Mouse (Mus musculus): ENCODE measurements around the gene Gm5767. TPM values are rescaled to one million over a fixed set of nuclear protein-coding genes. Genes with fewer than 3 reads are reported as not detected.
A peak's percentile ranks its signal among the peaks of the same experiment; 100 is the strongest.

The Gm5767 gene
- not detected in 2 replicates for polyA plus RNA-seq (2012; rRNA removed)

DNA sequence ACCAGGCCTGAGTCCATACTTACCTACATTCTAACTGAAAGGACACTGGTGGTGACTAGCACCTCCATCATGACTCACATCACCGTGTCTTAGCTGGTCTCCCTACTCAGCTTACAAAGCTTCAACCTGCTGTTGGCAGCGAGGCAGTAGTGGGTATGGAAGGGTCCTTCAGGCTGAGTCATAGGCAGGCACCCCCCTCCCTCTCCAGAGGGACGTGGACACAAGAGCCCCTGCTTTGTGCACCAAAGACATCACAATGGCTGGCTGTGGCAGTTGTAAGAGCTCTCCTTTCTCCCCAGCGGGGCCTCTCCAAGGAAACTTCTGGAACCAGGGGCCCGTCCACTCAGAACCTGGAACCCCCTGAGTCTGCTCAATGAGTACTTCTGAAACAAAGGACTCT, at the start of gene Gm5767:
Gene Gm5767, plus strand, starts transcription at position 301 of the 400 bp plus-strand sequence.
- DNase-seq (ENCODE audit: low spot score), result no peak

DNA sequence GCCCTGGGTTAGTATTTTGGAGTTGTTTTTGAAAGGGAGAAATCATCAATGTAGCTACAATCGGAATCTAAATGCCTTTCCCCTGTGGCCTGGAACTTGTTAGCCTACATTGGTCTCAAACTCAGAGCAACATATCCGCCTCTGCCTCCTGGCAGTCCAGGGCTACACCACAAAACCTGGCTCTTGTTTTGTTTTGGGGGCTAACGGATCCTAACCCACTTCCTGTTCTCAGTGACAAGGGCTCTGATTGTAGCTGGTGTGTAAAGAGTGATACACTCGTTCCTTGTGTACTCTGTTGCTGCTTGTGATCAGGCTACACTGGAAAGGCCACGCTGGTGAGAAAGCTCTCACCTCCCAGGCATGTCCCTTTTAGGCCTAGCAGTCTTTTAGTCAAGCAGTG, 49.1 kb upstream of the Gm5767 start:
- no peak for DNase-seq (ENCODE audit: low spot score)

DNA sequence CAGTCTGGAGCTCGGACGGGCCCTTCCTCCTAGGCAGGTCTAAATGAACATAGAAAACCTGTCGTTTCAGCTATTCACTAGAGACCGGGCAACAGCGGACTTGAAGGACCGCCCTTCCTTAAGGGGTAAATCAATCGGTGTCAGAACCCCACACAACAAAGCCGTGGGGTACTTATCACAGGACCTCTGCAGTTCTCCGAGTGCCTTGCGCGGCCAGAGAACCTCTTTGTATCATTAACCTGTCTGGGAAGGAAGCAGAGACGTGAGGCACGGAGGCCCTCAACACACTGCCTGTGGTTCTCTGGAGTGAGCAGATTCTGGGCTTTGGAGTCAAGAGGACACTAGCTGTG, 43.7 kb upstream of the Gm5767 start:
- DNase-seq (ENCODE audit: low spot score), result no peak

DNA sequence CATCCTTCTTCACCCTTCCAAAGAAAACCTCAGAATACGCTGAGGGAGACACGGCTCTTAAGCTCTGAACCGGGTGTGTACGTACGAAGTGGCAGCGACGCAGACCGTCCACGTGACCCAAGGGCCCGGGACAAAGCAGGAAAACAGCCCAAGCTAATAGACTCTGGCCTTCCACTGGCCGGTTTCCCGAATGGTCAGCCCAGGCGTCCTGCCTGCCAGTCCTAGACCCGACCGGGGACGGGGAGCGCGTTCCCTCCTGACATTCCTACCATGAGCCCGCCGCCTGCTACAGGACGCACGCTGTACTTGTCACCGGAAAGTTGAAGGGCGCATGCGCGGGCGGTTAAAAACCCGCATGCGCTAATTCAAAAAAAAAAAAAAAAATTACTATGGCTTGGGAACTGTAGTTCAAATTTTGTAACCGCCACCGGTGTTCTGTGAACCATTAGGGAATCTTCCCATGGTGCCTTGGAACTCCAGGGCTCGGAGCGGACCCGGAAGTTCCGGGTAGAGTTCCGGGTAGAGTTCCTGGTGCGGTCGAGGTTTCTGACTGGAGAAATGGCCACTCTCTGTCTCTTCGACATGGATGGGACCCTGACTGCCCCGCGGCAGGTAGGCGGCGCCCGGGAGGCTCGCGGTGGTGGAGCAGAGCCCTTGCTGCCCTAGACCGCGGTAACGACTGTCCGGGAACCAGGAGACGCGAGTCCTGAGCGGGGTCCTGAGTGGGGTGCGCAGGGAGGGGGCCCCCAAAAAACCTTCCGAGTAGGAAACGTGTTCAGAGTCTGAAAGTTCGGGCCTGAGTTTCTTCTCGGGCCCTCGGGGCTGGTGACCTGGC, 43.1 kb upstream of the Gm5767 start, which contains the start of the genes Pmm2 and Tmem186:
Gene Pmm2, plus strand, starts transcription at position 458 of the 835 bp plus-strand sequence.
Gene Tmem186, minus strand, starts transcription at position 496 of the 835 bp plus-strand sequence.
- peak; percentile 74 for DNase-seq (ENCODE audit: low spot score)

DNA sequence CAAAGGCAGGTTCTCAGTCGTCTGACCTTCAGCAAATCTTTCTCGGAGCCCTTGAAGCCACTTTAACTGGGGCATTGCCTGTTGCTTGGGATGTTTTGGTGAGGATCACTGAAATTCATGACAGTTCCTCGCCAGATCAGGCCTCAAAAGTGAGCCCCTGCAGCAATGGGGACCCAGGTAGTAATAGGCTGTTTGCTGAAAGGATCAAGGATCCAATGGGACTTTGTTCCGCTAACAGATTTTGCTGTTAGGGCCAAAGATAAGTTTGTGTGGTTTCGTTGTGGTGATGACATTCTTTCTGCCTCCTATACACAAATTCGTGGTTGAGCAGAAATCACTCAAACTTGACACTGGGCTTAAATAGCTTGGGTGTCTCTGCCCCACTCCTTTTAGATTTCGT, 42.4 kb upstream of the Gm5767 start:
- no peak for DNase-seq (ENCODE audit: low spot score)

DNA sequence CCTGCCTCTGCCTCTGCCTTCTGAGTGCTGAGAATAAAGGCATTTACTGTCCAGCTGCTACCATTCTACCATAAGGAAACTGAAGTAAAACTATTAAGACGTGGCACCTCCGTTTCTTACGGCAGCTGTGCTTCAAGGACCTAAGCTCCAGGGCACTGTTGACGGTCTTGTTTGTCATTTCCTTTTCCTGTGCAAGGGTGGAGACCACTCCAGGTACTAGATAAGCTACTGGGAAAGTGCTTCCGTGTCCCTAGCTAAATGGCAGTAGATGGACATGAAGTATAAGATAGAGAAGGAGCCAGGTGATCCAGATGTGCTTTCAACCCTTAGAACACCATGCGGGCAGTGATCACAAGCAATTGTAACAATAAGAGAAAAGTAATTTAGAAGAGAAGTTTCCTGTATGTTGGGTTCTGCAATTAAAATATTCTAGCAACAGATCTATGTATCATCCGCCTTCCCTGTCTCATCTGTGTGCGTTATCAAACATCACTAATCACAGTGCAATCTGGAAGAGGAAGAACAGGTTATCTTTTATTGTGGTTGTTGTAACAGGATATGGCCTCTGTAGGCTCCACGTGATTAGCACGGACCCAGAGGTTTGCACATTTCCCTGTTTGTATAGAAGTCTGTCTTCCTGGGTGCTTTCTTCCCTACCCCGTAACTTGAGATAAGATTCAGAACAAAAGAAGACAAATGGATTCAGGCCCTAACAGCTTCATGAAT, 40.9 kb upstream of the Gm5767 start:
- no peak for DNase-seq (ENCODE audit: low spot score)

DNA sequence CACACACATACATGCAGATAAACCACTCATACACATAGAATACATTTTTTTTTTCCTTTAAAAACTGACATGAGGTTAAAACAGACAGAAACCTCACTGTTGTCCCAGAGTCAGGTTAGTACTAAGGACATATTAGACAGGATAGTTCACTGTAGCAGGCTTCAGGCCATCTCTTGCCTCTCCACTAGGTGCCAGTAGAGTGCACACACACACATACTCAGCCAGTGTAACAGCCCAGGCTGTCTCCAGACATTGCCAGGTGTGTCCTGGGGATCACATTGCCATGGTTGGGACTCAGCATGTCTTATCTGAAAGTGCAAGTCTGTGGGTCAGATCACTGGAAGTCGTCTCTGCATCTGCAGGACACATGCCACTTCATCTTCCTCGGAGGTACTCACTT, 36.7 kb upstream of the Gm5767 start:
- DNase-seq (ENCODE audit: low spot score), result no peak

DNA sequence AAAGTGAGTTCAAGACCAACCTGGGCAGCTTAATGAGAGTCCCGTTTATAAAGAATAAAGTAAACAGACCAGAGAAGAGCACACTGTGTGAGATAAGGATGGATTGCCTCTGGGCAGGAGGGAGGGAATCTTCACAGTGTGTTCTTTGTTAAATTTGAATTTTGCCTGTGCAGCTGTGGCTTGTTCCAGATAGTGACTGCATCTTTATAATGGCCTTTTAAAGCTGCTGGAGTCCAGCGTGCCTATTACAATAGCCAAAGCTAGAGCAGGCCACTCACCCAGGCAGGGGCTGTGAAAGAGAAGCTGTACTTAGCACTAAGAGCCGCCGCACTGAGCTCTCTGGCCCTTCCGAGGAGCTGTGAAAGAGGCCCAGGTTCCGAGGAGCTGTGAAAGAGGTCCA, 35.0 kb upstream of the Gm5767 start:
- no peak for DNase-seq (ENCODE audit: low spot score)

DNA sequence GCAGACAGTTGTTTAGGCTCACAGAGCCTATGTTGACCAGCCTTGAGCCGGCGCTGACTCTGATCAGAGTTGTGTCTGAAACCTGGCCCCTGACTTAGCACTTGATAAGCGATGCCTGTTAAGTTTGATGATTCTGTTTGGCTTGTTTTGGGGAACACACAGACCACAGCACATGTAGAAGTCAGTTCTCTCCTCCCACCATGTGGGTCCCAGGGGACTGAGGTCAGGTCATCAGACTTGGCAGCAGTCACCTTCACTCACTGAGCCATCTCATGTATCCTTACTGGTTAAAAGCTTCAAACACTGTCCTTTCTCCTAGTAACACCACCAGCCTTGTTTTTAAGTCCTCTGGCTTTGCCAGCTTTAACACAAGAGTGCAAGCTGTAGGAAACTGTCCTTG, 30.6 kb upstream of the Gm5767 start:
- no peak for DNase-seq (ENCODE audit: low spot score)

DNA sequence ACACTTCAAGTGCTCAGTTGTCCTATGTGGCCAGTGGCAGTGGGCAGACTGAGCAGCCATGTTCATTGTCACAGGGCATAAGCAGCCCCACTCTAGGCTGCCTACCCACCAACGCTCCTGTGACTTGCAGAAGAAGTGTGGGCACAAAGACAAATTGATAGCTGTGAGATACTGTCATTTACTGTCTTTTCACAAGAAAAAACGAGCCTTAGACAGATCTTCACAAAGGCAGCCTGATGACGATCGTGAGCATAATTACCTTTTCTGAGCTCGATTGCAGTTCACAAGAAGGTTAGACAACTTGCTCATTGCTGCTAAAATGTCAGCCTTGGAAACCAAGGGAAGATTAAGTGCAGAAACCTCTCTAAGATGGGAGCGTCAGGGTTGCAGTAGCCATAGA, 25.5 kb upstream of the Gm5767 start:
- DNase-seq (ENCODE audit: low spot score), result no peak

DNA sequence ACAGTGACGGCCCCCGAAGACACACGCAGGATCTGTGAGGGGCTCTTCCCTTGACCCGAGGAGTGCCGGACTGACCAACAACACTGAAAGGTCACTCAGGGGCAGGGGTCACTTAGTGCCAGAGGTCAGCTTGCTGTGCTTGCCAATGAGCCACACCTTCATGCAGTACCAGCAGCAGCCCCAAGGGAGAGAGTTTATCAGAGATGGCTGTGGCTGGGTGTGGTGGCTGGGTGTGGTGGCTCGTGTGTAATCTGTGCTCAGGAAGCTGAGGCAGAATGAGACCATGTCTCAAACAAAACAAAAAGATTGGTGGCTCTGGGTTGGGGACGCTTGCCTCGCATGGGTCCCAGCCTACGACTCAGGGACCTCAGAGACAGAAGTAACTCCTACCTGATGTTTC, 25.0 kb upstream of the Gm5767 start:
- DNase-seq (ENCODE audit: low spot score), result no peak

DNA sequence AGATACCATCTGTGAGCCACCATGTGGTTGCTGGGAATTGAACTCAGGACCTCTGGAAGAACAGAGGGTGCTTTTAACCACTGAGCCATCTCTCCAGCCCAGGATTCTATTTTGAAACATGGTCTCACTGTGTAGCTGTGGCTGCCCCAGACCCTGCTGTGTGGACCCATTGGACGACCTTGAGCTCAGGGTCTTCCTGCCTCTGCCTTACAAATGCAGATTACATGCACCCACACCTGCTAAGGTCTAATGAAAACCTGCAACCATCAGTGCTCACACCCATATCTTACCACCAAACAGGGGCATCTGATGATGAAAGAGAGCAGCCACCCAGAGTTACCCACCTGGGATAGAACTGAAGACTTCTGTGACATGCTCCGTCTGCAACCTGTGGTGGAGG, 24.3 kb upstream of the Gm5767 start:
- no peak for DNase-seq (ENCODE audit: low spot score)

DNA sequence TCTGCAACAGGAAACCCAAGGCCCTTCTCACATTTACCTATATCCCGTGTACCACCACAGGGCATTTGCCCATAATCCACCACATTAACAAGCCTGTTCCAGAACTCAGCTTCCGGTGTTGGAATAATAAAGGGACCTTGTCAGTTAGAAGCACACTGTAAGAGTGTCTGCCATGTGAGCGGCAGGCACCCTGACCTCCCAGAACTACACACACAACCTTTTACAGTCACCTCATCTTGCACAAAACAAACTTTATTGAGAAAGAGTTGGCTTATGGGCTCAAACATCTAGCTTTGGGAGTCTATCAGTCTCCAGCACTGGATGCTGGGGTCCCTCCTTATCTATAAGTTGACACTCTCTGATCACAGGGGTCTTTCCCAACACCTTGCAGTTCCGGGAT, 22.2 kb upstream of the Gm5767 start:
- no peak for DNase-seq (ENCODE audit: low spot score)

DNA sequence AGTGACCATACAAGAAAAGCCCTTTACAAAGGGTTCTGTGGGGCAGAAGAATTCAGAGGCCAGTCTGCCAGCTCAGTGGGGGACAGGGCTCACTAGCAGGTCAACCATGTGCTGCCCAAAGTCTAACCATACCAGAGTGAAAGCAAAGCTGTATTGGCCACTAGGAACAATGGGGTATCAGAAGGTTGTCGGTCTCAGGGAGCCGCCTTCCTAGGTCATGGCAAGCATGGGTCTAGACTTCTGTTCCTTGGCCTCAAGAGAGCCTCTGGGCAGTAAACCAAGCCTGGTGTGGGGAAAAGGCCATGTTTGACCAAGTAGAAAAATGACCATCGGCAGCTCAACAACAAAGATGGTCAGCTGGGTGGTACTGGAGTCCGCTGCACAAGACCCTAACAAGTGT, 21.8 kb upstream of the Gm5767 start:
- no peak for DNase-seq (ENCODE audit: low spot score)

DNA sequence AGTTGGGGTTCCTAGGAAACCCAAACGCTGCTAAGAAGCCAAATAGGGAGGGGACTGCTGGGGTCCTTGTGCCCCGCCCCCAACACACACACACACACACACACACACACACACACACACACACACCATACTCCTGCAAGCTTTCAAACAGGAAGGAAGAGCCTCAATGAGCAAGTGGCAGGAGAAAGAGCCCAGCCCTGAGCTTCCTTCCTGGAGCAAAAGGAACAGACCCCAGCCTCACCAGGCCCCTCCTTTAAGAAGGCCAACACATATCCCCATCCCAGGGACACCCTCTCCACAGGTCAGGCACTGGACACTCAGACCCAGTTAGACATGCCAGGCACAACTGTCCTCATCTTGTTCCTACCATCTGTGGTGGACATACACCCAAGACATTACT, 17.5 kb upstream of the Gm5767 start:
- DNase-seq (ENCODE audit: low spot score), result no peak

DNA sequence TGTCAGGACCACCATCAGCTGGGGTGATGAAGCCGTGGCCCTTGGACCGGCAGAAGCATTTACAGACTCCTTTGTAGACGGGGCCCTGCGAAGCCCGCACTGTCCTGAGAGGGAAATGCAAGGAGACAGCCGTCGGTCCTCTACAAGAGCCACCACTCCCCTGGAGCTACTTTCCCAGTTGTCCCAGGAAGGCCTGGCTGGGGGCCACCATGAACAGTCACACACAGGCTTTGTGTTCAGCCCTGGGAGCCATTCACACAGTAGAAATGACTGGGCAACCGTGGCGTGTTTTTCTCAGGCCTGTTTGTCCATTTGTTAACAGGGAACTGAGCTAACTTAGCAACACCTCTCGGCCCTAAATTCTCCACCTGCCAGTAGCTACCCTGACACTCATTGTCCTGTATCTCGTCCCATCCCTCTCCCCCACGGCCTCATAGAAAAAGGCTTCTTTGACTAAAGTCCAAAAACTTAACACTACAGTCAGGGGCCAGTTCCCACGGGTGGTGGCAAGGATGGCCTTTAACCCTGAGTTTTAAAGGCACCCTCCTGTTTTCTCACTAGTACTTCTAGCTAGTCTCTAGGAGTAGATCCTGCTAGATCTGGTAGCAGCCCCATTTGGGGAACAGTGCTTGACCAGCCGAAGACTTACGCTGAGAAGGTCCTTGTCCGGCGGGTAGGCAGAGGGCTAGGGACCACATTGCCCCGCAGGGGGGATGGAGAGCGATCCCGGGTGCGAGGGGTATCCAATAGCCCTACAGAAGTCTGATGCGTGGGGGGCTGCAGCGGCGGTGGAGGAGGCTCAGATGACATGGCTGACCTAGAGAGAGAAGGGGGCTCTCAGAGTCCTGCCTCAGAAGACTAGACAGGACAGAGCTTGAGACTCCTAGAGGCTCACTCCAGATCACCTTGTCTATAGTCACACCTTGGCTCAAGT, 16.7 kb upstream of the Gm5767 start:
- no peak for DNase-seq (ENCODE audit: low spot score)

DNA sequence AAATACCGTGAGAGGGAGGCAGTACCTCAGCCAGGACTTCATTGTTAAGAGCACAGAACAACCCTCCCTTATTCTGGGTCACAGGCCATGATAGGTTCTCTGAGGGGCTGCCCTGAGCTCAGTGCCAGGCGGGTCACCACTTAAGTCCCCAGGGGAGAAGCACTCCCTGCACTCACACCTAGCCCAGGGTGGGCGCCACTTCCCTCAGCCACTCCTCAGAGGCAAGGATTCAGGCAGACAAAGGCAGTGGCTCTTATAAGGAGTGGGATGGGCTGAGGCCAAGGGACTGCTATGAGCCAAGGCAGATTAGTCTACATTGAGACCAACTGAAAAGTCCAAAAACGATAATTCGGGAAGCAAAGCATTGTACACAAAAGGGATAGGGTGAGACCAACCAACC, 15.2 kb upstream of the Gm5767 start:
- DNase-seq (ENCODE audit: low spot score), result no peak

DNA sequence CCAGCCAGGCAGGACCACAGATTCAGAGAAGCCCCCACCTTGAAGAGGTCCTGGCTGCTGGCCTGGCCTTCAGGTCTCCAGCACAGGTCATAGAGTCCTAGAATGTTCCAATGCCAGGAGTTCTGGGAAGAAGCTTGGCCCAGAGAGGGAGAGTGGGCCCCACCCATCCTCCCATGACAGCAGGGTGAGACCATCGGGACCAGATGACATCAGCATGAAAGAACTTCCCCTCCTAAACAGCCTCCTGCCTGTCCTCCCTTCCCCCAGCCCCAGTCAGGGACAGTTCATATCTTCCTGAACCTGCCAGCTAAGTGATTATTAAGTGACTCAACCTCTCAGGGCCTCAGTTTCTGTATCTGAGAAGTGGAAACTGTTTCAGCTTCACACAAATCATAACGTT, 14.1 kb upstream of the Gm5767 start:
- no peak for DNase-seq (ENCODE audit: low spot score)

DNA sequence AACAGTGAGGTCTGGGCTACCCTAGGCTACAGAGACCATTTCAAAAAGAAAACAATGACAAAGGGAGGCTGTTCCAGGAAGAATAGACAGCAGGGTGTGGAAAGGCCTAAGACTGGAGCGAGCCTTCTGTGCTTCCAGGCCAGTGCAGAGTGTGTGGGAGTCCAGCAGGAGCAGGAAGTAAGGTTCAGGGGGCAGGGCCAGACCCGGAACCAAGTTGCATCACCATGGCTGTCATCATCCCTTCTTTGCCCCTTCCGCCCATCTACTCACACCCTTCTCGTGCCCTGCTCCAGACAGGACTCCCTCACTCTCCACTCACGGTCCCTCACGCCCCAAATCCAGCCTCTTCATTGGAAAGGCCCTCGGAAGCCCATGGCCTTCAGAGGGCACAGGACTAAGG, 13.3 kb upstream of the Gm5767 start:
- DNase-seq (ENCODE audit: low spot score), result no peak

DNA sequence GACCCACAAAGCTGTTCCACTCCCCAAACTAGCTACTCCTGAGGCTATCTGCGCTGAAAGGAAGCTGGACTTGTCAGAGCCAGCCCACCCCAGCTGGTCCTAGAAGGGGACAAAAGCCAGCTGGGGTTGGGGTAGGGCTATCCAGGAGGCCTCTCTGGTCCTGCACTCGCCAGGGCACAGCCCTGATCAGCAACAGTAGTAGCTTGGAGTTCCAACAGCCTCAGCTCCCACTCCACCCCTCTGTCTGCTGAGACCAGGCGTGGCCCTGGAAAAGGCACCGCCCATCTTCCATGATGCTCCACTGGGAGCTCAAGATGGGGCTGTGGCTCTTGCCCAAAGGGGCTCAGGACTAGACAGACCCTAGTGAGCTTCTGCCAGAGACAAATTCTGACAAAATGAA, 12.8 kb upstream of the Gm5767 start:
- no peak for DNase-seq (ENCODE audit: low spot score)

DNA sequence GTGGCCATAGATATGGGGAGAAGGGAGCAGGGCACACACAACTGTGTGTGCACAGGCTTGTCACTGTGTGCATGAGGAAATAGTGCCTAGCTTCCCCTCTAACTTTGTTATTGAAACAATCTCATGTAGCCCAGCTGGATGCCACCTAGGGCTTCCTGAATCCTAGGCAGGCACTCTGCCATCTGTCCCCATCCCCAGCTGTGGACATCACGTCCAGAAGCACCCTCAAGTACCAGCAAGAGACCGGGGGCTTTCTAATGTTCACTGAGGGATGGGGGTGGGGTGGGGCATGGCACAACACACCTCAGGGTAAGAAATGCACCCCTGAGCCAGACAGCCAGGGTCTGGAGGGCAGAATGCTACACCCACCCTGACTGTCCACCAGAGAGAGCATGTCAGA, 12.2 kb upstream of the Gm5767 start:
- DNase-seq (ENCODE audit: low spot score), result no peak

DNA sequence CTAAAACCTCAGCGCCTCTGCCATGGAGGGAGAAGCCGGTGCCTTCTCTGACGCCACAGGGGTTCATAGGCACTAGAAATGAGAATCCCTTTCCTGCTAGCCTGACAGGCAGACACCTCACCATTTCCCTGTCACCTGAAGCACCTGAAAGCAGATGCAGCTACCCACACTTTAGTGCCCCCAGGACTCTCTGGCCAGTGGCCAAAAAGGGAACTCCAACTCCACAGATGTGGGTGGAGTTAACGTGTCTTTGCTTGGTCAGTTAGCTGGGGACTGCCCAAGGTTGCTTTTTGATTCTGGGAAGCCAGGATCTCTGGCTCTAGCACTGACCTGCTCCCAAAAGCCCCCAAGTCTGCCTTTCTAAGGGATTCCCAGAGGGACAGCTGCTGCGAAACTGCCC, 11.1 kb upstream of the Gm5767 start:
- DNase-seq (ENCODE audit: low spot score), result no peak

Measured in urinary bladder, adult 2 months (tissue).